Mouse (Mus musculus) T-helper 2 cell (primary cell): ENCODE results near the gene Sri.

Source experiments
- in situ Hi-C: fragments of 300-600 bp; cut with MboI, MseI; formaldehyde crosslinking; loops from one replicate; pipeline ENCODE4 v1.15.1; 2025; ENCODE audit warnings: high pct_unique_total_duplicates

Gene Sri

DNA sequence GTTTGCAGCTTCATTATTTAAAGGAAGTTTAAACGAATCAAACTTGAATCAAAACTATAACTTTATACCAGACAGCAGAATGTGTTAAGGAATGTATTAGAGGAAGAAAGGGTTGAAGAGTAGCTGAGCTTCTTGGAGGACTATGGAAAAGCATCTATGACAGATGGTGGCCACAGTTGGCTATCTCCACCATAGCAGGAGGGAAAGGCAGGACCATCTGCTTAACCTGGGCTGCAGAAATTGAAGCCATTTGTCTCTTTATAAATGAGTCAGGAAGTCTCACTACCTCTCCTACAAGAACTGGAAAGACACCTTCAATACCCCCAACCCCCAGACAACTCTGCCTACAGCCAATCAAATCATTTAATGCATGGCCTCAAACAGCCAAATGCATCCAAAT, 49.8 kb downstream of the Sri start:
- in situ Hi-C loops: no loop called here

DNA sequence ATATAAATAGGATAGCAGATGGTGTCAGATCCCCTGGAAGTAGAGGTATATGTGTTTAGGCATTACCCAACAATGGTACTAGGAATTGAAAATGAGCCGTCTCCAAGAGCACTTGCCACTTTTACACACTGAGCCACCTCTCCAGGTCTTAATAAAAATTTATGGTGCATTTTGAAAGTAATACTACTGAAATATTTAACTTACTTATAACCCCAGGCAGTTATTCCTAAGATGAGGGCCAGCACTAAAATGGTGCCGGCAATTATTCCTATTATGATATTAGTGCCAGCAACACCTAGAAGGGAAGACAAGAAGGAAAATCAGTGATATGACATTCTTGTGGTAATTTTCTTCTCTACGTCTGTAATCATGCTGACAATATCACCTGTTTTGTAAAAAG, 65.8 kb downstream of the Sri start:
- in situ Hi-C loops: no loop called here

DNA sequence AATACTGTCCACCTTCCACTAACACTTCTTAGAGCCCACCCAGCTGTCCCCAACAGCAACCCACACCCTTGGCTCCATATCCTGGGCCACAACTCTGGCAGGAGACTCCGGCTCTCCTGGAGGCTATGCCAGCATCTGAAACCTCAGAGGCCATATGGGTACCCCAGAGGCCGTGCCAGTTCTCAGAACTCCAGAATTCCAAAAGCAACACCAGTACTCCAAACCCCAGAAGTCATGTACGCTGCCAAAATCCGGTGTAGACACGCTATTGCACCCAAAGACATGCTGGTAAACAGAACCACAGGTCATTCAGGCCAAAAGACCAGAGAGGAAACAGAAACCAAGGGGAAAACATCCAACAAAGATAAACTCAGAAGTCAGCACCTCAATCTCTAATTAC, 66.4 kb downstream of the Sri start:
- in situ Hi-C loops: no loop called here

DNA sequence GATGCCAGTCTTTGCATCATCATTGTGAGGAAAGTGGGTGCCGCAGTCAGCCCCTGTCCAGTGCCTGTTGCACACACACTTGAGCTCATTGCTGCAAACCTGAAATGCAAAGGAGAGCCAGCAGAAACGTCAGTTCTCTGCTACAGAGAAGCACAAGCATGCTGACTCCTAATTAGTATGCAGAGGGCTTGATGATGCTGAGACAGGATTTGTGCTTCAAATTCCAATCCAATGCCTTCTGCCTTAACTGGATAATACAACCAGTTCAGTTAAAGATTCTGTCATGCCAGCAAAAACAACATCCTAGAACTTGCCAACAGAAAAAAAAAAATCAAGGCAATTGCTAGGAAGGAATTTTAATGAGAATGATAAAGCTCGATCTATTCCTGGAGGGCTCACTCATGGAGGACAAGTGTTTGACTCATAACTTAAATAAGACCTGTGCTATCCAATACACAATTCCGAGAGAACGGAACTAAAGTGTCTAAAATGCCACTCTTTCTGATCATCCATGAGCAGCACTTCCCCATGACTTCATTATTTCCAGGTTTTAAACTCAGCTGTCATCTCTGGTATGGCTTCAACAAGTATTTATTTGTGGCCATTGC, 70.8 kb downstream of the Sri start:
- in situ Hi-C loops: no loop called here
